Mouse (Mus musculus) erythroblast, adult 5-6 weeks (primary cell): ENCODE results near the gene Prdm2. TPM values are rescaled to one million over a fixed set of nuclear protein-coding genes. Genes with fewer than 3 reads are reported as not detected.
A peak's percentile ranks its signal among the peaks of the same experiment; 100 is the strongest.

Experiments
- ATAC-seq: replicated peaks from 2 replicates; pipeline ENCODE4 v1.8.0; 2016; ENCODE audit warnings: moderate number of reproducible peaks, mild to moderate bottlenecking, moderate TSS enrichment, inconsistent platforms; ENCODE audit not compliant: poor library complexity, low FRiP score, severe bottlenecking
- total RNA-seq, 2 experiments: library from RNA; stranded (forward) in 1 of 2; stranded (reverse) in 1 of 2; fragments of 150-400 nt in 1 of 2; fragments of 200-764, 138-1000 nt in 1 of 2; gene quantifications; 2 replicates each; pipeline versions ENCODE4 v1.2.3 to v1.2.4; 2015 to 2017; ENCODE audit warnings: low replicate concordance in 2 of 2

Prdm2 gene
- 8.6 and 15.0 TPM in 2 replicates for total RNA-seq (2015; ENCODE audit: low replicate concordance)
- total RNA-seq (2017; ENCODE audit: low replicate concordance), result 8.2 and 8.4 TPM in 2 replicates

GRCm38 (mm10) chr4:143212341-143213174, at the start of gene Prdm2:
Gene Prdm2 (minus strand): TSS chr4:143212995.
- peak; percentile 34 for ATAC-seq

GRCm38 (mm10) chr4:143259718-143260349, 47.0 kb upstream of the Prdm2 start:
- no peak for ATAC-seq

GRCm38 (mm10) chr4:143258517-143258916, 45.7 kb upstream of the Prdm2 start:
- no peak for ATAC-seq

GRCm38 (mm10) chr4:143257971-143258370, 45.2 kb upstream of the Prdm2 start:
- ATAC-seq, result no peak

GRCm38 (mm10) chr4:143255541-143255940, 42.7 kb upstream of the Prdm2 start:
- no peak for ATAC-seq

- no peak for ATAC-seq
Measured at GRCm38 (mm10) chr4:143253356-143253755, 40.6 kb upstream of the Prdm2 start.

GRCm38 (mm10) chr4:143248050-143248449, 35.3 kb upstream of the Prdm2 start:
- no peak for ATAC-seq

GRCm38 (mm10) chr4:143241294-143241693, 28.5 kb upstream of the Prdm2 start:
- no peak for ATAC-seq

- no peak for ATAC-seq
Measured at GRCm38 (mm10) chr4:143239615-143240201, 26.9 kb upstream of the Prdm2 start.

- no peak for ATAC-seq
Measured at GRCm38 (mm10) chr4:143239117-143239516, 26.3 kb upstream of the Prdm2 start.

- ATAC-seq, result no peak
Measured at GRCm38 (mm10) chr4:143238241-143239031, 25.6 kb upstream of the Prdm2 start.

- no peak for ATAC-seq
Measured at GRCm38 (mm10) chr4:143231790-143232422, 19.1 kb upstream of the Prdm2 start.

- ATAC-seq, result no peak
Measured at GRCm38 (mm10) chr4:143231110-143231509, 18.3 kb upstream of the Prdm2 start.

GRCm38 (mm10) chr4:143227976-143228375, 15.2 kb upstream of the Prdm2 start:
- ATAC-seq, result no peak

- ATAC-seq, result no peak
Measured at GRCm38 (mm10) chr4:143225886-143226285, 13.1 kb upstream of the Prdm2 start.

- ATAC-seq, result no peak
Measured at GRCm38 (mm10) chr4:143219316-143219751, 6.5 kb upstream of the Prdm2 start.

GRCm38 (mm10) chr4:143218858-143219257, 6.1 kb upstream of the Prdm2 start:
- ATAC-seq, result no peak

- no peak for ATAC-seq
Measured at GRCm38 (mm10) chr4:143217189-143217588, 4.4 kb upstream of the Prdm2 start.

GRCm38 (mm10) chr4:143214221-143214797, 1.5 kb upstream of the Prdm2 start:
- ATAC-seq, result no peak
